Comparison of ENCODE assay signal across 21 mouse cellular contexts in the genomic region with DNA sequence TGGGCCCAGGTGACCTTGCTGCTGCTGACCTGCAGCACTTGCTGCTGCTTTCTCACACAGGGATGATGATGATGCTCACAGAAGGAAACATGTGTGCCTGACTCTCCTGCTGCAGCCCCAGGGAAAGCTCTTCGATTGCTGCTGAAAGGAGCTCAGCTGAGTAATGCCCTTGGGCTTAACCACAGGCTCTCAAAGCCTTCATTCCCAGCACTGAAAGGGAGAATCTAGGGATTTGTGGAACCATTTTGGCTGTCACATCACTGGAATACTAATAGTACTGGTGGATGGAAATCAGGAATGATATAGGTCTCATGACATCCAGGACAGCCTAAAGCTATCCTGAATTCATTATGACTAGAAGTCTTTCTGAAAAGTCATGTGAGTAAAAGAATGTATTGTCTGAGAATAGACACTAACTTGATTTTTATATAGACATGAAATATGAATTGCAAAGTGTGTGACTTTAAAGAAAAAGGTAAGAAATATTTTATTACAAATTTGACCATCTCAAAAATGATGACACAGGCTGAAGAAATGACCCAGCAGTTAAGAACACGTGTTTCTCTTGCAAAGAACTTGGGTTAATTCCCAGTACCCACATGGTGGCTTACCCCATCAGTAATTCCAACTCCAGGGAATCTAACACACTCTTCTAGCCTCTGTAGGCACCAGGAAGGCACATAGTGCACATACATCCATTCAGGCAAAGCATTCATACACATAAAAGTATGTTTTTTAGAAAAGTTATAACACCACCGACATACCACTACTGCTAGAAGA. TPM values are rescaled to one million over a fixed set of nuclear protein-coding genes. Genes with fewer than 3 reads are reported as not detected.
A peak's percentile ranks its signal among the peaks of the same experiment; 100 is the strongest.
DNase-seq lines count a peak whose midpoint lies in the region; ATAC-seq lines count a peak whose summit lies in the region.
"Had no signal": no experiment of that assay in that cellular context is flagged by ENCODE, and none has a peak within 500 bp of the region (broad histone marks: within the 10 kb centered on the region; RNA-seq: fewer than 3 reads in every experiment).

No protein-coding gene starts in this region.

- WGBS in embryonic facial prominence, embryonic 14.5 days, result 50% methylated on average over 3 of the region's 3 CpGs
- WGBS in embryonic facial prominence, embryonic 10.5 days, result 75% methylated on average over 3 of the region's 3 CpGs

- no peak overlapping the region for H3K4me3 ChIP-seq in embryonic facial prominence, embryonic 14.5 days (ENCODE audit: low read depth, low read length)
- H3K4me3 ChIP-seq in embryonic facial prominence, embryonic 10.5 days, result no peak overlapping the region
- H3K4me3 ChIP-seq: embryonic facial prominence, embryonic 13.5 days; erythroblast, embryonic 14.5 days; forebrain, embryonic 15.5 days; heart, embryonic 15.5 days; hindbrain, embryonic 13.5 days had no signal

- no peaks in the 10 kb centered on the region for H3K27me3 ChIP-seq in embryonic facial prominence, embryonic 14.5 days (replicated peaks; ENCODE audit: control insufficient read depth, insufficient read depth, low read length)
- H3K27me3 ChIP-seq in embryonic facial prominence, embryonic 10.5 days (replicated peaks; ENCODE audit: low read depth, poor library complexity, severe bottlenecking), result no peaks in the 10 kb centered on the region
- H3K27me3 ChIP-seq: embryonic facial prominence, embryonic 13.5 days; forebrain, embryonic 15.5 days; heart, embryonic 15.5 days; hindbrain, embryonic 13.5 days had no signal

- no peak overlapping the region for H3K9ac ChIP-seq in embryonic facial prominence, embryonic 14.5 days (ENCODE audit: low read depth, low read length)
- H3K9ac ChIP-seq: embryonic facial prominence, embryonic 13.5 days; forebrain, embryonic 15.5 days; heart, embryonic 15.5 days; hindbrain, embryonic 13.5 days had no signal

- no peak overlapping the region for H3K27ac ChIP-seq in embryonic facial prominence, embryonic 14.5 days (replicated peaks; ENCODE audit: low read depth, low read length)
- H3K27ac ChIP-seq in embryonic facial prominence, embryonic 10.5 days (replicated peaks), result no peak overlapping the region
- H3K27ac ChIP-seq: embryonic facial prominence, embryonic 13.5 days; forebrain, embryonic 15.5 days; heart, embryonic 15.5 days; hindbrain, embryonic 13.5 days; hindbrain, postnatal 0 days had no signal

- no peak overlapping the region for H3K4me2 ChIP-seq in embryonic facial prominence, embryonic 14.5 days (ENCODE audit: low read depth, low read length)
- H3K4me2 ChIP-seq: embryonic facial prominence, embryonic 13.5 days; forebrain, embryonic 15.5 days; heart, embryonic 11.5 days; heart, embryonic 15.5 days; hindbrain, embryonic 13.5 days had no signal

- peak; percentile 7 for DNase-seq in embryonic facial prominence, embryonic 14.5 days (ENCODE audit: low spot score)
- DNase-seq in embryonic facial prominence, embryonic 10.5 days (ENCODE audit: low spot score), result no peak
- peak; percentile 12 for DNase-seq in retina, postnatal 1 day
- DNase-seq in retina, embryonic 14.5 days (ENCODE audit: low spot score), result no peak
- peak; percentile 66 for DNase-seq in adipocyte (ENCODE audit: low spot score)
- no peak for DNase-seq in lung, postnatal 36 days
- DNase-seq in layer of hippocampus, postnatal 36 days, result no peak
- DNase-seq: cerebellum, adult 11 months; cerebellum, adult 9-10 months; cerebellum, postnatal 25 days; gastrocnemius, postnatal 10 days; heart, adult 18-20 months; heart, postnatal 14 days; kidney, adult 18-20 months had no signal

- no peak for ATAC-seq in embryonic facial prominence, embryonic 14.5 days (ENCODE audit: low read depth)
- ATAC-seq: forebrain, embryonic 15.5 days; hindbrain, postnatal 0 days had no signal

- H3K36me3 ChIP-seq in embryonic facial prominence, embryonic 14.5 days (ENCODE audit: control insufficient read depth, insufficient read depth, low read length), result no peaks in the 10 kb centered on the region
- H3K36me3 ChIP-seq in embryonic facial prominence, embryonic 10.5 days (replicated peaks), result no peaks in the 10 kb centered on the region
- H3K36me3 ChIP-seq: embryonic facial prominence, embryonic 13.5 days; forebrain, embryonic 15.5 days; heart, embryonic 15.5 days; hindbrain, embryonic 13.5 days had no signal

- no peaks in the 10 kb centered on the region for H3K9me3 ChIP-seq in embryonic facial prominence, embryonic 14.5 days (ENCODE audit: control insufficient read depth, low read length)
- no peaks in the 10 kb centered on the region for H3K9me3 ChIP-seq in embryonic facial prominence, embryonic 10.5 days
- H3K9me3 ChIP-seq: embryonic facial prominence, embryonic 13.5 days; forebrain, embryonic 15.5 days; heart, embryonic 15.5 days; hindbrain, embryonic 13.5 days had no signal

- H3K4me1 ChIP-seq in embryonic facial prominence, embryonic 14.5 days (ENCODE audit: control insufficient read depth, insufficient read depth, low read length), result no peaks in the 10 kb centered on the region
- peaks cover 11% of the 10 kb centered on the region for H3K4me1 ChIP-seq in embryonic facial prominence, embryonic 10.5 days
- H3K4me1 ChIP-seq: heart, embryonic 15.5 days had no signal

RNA-seq across cellular contexts. Expression of gene Gmds, which starts 43.9 kb away (rescaled TPM):
- 39.4 and 41.9 TPM in 2 replicates for polyA plus RNA-seq in embryonic facial prominence, embryonic 14.5 days (2014; fragmentation: Nextera tagmentation; extraction: Ambion mirVana)
- polyA plus RNA-seq in embryonic facial prominence, embryonic 10.5 days (2016; fragmentation: Nextera tagmentation; extraction: Ambion mirVana), result 27.1 and 29.7 TPM in 2 replicates
- total RNA-seq in layer of hippocampus, postnatal 36 days (2021), result 10 to 100 TPM; 13.0 to 13.4 TPM

Comparison
In these comparisons a context has a peak if more than half of its experiments do, and no peak if none do; other contexts are left out.
1. DNase-seq: peak in embryonic facial prominence, embryonic 14.5 days (single experiment), retina, postnatal 1 day (single experiment) and adipocyte (single experiment); none in embryonic facial prominence, embryonic 10.5 days (single experiment), retina, embryonic 14.5 days (single experiment), lung, postnatal 36 days (single experiment) and layer of hippocampus, postnatal 36 days (0 of 2).